Comparison of ENCODE assay signal across 14 mouse cellular contexts in the genomic region with DNA sequence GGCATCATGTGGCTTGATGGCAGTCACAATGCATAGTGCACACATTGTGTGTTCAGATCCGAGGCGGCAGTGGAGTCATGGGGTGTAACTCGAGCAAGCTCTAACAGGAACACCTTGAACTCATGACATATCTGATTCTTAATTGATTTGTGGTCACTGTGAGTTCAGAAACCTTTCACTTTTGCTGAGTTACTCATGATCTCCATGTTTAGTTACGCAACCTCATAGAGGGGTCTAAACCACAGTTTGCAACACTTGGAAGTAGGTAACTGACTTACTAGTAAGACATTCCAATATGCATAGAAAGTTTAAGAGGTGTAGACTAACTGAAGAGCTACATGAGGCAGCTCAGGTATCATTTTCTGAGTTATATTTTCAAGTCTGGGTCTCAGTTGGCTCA.
"Had no signal": no experiment of that assay in that cellular context is flagged by ENCODE, and none has a peak within 500 bp of the region (broad histone marks: within the 10 kb centered on the region; RNA-seq: fewer than 3 reads in every experiment).

No protein-coding gene starts in this region.

- H3K27me3 ChIP-seq: liver, embryonic 13.5 days had no signal

- H3K9me3 ChIP-seq: liver, embryonic 13.5 days had no signal

- H3K9ac ChIP-seq: liver, embryonic 13.5 days had no signal

- H3K4me3 ChIP-seq: layer of hippocampus, adult 2 months; liver, embryonic 13.5 days had no signal

- H3K27ac ChIP-seq: layer of hippocampus, adult 2 months; liver, embryonic 13.5 days; macrophage had no signal

- H3K36me3 ChIP-seq: liver, embryonic 13.5 days had no signal

- DNase-seq: kidney, adult 18-20 months; kidney, adult 9 months; kidney, postnatal 14 days; layer of hippocampus, adult 9-11 months; liver, embryonic 13.5 days; lung, adult 2 months; midbrain, embryonic 14.5 days; right cerebral cortex, adult 18-20 months; right cerebral cortex, postnatal 14 days; right cerebral cortex, postnatal 4 days; thymus, postnatal 25 days had no signal

- H3K4me2 ChIP-seq: liver, embryonic 13.5 days; midbrain, embryonic 11.5 days had no signal
